Mouse (Mus musculus) kidney, adult 2 months (tissue): ENCODE data around the gene F830045P16Rik. TPM values are rescaled to one million over a fixed set of nuclear protein-coding genes. Genes with fewer than 3 reads are reported as not detected.

ENCODE experiments used
- DNase-seq: peaks from one replicate; pipeline ENCODE4 v3.0.0; 2021
- H3K27ac ChIP-seq: fragments of 200-500 bp; 2 replicates; pipeline ENCODE4 v1.5.1; 2012; ENCODE audit warnings: low read depth, low read length, control low read depth, inconsistent platforms; ENCODE audit not compliant: insufficient read depth
- H3K27me3 ChIP-seq: fragments of 200-500 bp; replicated peaks from 2 replicates; pipeline ENCODE4 v1.6.1; 2012; ENCODE audit warnings: mild to moderate bottlenecking, moderate library complexity, low read length, inconsistent platforms; ENCODE audit not compliant: control insufficient read depth, insufficient read depth
- H3K36me3 ChIP-seq: fragments of 200-500 bp; 2 replicates; pipeline ENCODE4 v1.6.1; 2012; ENCODE audit warnings: mild to moderate bottlenecking, moderate library complexity, low read length, inconsistent platforms; ENCODE audit not compliant: control insufficient read depth, insufficient read depth
- H3K4me1 ChIP-seq: fragments of 200-500 bp; 2 replicates; pipeline ENCODE4 v1.6.1; 2011; ENCODE audit warnings: low read length; ENCODE audit not compliant: control insufficient read depth, insufficient read depth
- H3K4me3 ChIP-seq: fragments of 200-500 bp; 2 replicates; pipeline ENCODE4 v1.5.1; 2011; ENCODE audit warnings: mild to moderate bottlenecking, low read depth, low read length, control low read depth; ENCODE audit not compliant: insufficient read depth
- CTCF ChIP-seq: fragments of 200-500 bp; conservative IDR thresholded peaks from 2 replicates; pipeline ENCODE4 v1.5.1; 2011; ENCODE audit warnings: low read depth, mild to moderate bottlenecking, control low read depth, low read length, moderate library complexity, mixed read lengths; ENCODE audit not compliant: insufficient read depth, insufficient read length
- POLR2A ChIP-seq: fragments of 200-500 bp; IDR thresholded peaks from one replicate; pipeline ENCODE4 v1.6.1; 2011; ENCODE audit warnings: low read depth, low read length, control low read depth
- WGBS: fragments of 180-500 bp; shearing (Covaris S2); methylation state at CpG from one replicate; pipeline ENCODE4 v1.1.7; 2018; 5-methylcytosine and 5-hydroxymethylcytosine counted together
- polyA plus RNA-seq: library from polyadenylated mRNA; depleted of rRNA; stranded (reverse); fragments of >200 nt; gene quantifications from 2 replicates; pipeline ENCODE4 v1.2.3, GENCODE M21; 2012; rRNA removed

Gene F830045P16Rik
- polyA plus RNA-seq, 1 experiment, result not detected

DNA sequence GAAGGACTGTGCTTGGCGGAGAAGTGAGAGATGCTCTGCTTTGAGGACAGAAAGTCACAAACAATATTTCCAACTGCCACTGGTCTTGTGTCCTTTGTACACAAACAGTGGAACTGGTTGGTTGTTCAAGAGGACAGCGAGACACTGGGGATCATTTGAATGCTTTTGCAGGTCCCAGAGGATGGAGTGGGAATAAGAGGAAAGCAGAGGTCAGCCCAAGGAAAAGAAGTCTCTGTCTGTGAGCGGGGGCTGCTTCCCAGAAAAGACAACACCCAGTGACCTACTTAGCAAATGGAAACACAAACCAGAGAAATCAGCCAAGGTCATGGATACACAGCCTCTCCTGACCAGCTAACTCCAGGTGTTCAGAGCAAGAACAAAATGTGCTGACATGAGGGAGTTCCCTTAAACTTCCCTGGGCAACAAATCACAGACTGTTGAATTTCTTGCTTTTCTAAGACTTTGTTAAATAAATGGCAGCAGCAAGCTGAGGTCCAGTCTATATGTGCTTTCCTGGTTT is 117.0 kb downstream of the F830045P16Rik start:
- TF ChIP-seq POLR2A (no peak), CTCF (no peak)
- WGBS, result 66% methylated on average over 3 of the region's 3 CpGs
- H3K4me1 ChIP-seq, result no peaks in the 10 kb centered on the region
- no peak for DNase-seq
- no peaks in the 10 kb centered on the region for H3K27me3 ChIP-seq
- H3K4me3 ChIP-seq, result no peak overlapping the region
- H3K27ac ChIP-seq, result no peak overlapping the region
- H3K36me3 ChIP-seq, result no peaks in the 10 kb centered on the region

DNA sequence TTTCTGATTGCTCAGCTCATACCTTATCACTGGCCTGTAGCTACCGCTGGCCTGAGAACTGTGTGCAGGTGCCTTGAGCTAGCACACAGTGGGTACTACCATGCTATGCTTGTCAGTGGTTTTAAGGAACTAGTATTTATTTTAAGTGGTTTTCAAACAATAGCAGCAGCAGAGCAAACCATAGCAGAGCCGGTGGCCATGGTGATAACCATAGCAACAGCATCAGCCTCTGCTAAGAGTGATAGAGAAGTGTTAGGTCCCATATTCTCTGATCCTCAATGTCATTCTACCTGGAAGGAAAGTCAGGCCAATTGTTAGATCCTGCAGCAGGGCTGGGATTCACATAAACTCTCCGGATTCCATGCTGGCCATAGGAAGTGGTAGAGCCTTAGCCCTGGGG is 121.8 kb downstream of the F830045P16Rik start:
- 88% methylated on average over 3 of the region's 3 CpGs for WGBS
- TF ChIP-seq CTCF (no peak), POLR2A (no peak)
- H3K4me3 ChIP-seq, result no peak overlapping the region
- no peak for DNase-seq
- no peaks in the 10 kb centered on the region for H3K4me1 ChIP-seq
- no peaks in the 10 kb centered on the region for H3K36me3 ChIP-seq
- no peaks in the 10 kb centered on the region for H3K27me3 ChIP-seq
- H3K27ac ChIP-seq, result no peak overlapping the region

DNA sequence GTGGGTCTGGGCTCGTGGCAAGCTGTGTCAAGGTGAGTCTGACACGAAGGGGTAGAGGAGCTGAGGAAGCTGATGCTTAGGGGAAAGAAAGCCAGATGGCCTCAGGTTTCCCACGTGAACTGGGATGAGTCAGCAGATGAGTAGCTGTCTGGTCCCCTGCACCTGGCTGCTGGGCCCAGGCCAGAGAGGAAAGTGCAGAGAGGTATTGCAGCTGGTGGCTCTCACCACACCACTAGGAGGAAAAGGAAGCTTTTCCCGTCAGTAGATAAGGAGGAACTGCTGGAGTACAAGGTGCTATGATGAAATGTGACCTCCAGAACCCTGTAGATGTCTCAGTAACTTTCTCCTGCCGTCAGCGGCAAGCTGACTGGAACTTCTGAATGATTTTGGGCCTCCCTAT is 122.9 kb downstream of the F830045P16Rik start:
- TF ChIP-seq CTCF, result no peak
- Histone ChIP-seq H3K27me3 (no peaks in the 10 kb centered on the region), H3K27ac (no peak overlapping the region), H3K36me3 (no peaks in the 10 kb centered on the region), H3K4me1 (no peaks in the 10 kb centered on the region), H3K4me3 (no peak overlapping the region)
- WGBS, result 65% methylated on average over 6 of the region's 6 CpGs
- DNase-seq, result no peak

DNA sequence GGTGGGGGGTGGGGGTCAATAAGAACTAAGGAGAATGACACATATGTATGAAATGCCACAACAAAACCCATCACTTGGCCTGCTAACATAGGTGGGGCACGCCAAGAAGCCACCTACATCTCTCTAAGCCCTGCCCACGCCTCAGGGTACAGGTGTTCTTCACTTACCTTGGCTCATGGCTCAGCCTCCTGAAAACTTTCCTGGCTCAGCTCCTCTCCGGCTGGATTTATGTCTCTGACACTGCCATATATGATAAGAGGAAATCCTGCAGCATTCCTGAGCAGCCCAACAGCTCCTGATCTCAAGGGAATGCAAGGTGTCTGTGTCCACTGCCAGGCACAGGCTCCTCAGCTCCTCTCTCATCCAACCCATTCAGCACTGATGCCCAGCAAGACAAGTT is 124.8 kb downstream of the F830045P16Rik start:
- Histone ChIP-seq H3K36me3 (no peaks in the 10 kb centered on the region), H3K4me3 (no peak overlapping the region), H3K4me1 (no peaks in the 10 kb centered on the region), H3K27me3 (no peaks in the 10 kb centered on the region), H3K27ac (no peak overlapping the region)
- 71% methylated on average over 3 of the region's 3 CpGs for WGBS
- DNase-seq, result no peak
- TF ChIP-seq POLR2A (no peak), CTCF (no peak)

DNA sequence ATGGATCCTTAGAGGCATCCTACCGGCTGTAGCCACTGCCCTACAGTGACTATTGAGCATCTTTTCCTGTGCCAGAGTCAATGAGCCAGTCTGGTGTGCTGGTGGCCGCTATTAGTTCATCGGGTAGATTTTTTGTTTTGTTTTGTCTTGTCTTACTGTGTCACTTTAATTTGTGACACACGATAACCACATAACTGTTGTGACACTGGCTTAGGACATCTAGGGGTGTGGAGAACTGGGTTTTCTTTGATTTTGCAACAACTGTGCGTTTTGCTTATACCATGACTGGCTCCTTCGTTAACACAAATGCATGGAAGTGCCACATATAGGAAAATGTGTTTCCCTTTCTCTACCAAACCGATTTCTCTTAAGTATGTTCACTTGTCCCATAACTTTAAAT is 126.1 kb downstream of the F830045P16Rik start:
- H3K4me3 ChIP-seq, result no peak overlapping the region
- H3K36me3 ChIP-seq, result no peaks in the 10 kb centered on the region
- TF ChIP-seq POLR2A (no peak), CTCF (no peak)
- H3K27ac ChIP-seq, result no peak overlapping the region
- H3K27me3 ChIP-seq, result no peaks in the 10 kb centered on the region
- no peak for DNase-seq
- H3K4me1 ChIP-seq, result no peaks in the 10 kb centered on the region
- 86% methylated on average over 7 of the region's 7 CpGs for WGBS

DNA sequence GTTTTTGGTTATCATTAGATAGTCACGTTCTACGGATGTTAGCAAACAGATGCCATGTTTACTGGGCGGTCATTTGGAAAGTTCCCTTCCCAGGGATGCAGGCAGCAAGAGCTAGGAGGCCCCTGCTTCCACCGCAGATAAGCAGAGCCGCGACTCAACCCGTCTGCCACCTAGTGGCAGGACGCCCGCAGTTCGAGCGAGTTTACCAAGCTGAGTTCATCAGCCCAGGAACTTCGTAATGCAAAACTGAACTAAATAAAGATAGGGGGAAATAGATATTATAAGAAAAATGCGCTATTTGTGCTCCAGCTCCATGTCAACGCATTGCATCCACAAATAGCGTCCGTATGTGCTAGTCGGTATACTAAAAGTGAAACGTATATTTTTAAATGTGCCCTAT is 127.9 kb downstream of the F830045P16Rik start:
- WGBS, result 15% methylated on average over 18 of the region's 18 CpGs
- Histone ChIP-seq H3K4me3 (no peak overlapping the region), H3K27ac (no peak overlapping the region), H3K36me3 (no peaks in the 10 kb centered on the region), H3K4me1 (no peaks in the 10 kb centered on the region), H3K27me3 (no peaks in the 10 kb centered on the region)
- DNase-seq, result peak; percentile 63
- TF ChIP-seq CTCF, result peak; percentile 72
- TF ChIP-seq POLR2A, result no peak

Other genes with a start within 250 kb of the F830045P16Rik start
- 0.07 and 0.13 TPM in 2 replicates for gene Ckap2l, start 239.4 kb downstream of the F830045P16Rik start, polyA plus RNA-seq
- not detected in 2 replicates for gene Il1a, start 226.6 kb downstream of the F830045P16Rik start, polyA plus RNA-seq
- 0.60 and 0.72 TPM in 2 replicates for gene Il1b, start 165.5 kb downstream of the F830045P16Rik start, polyA plus RNA-seq
- gene Sirpa, start 56.2 kb upstream of the F830045P16Rik start, polyA plus RNA-seq, result 106 and 110 TPM in 2 replicates
- gene Pdyn, start 163.2 kb upstream of the F830045P16Rik start, polyA plus RNA-seq, result not detected in 2 replicates